Comparison of ENCODE assay signal across 18 mouse cellular contexts in the genomic region with DNA sequence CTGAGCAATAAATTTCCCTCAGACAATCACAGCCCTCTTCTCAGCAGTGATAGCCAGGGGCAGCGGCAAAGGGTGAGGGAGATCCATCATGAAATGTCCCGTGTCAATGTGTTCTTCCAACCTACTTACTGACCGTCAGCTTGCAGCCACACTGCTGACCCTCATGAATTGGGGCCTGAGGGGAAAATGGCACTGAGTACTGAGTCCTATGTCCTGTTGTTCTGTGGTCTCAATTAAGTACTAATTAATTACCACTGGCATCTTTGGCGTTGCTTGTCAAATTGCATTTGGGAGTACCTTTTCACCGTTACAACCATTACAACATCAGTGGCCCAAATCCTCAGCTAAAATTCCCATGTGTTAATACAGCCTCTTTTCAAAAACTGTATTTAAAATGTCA.
DNase-seq lines count a peak whose midpoint lies in the region; ATAC-seq lines count a peak whose summit lies in the region.
"Had no signal": no experiment of that assay in that cellular context is flagged by ENCODE, and none has a peak within 500 bp of the region (broad histone marks: within the 10 kb centered on the region; RNA-seq: fewer than 3 reads in every experiment).

No protein-coding gene starts in this region.

- no peak for ATAC-seq in granulocyte monocyte progenitor cell, adult 5-6 weeks (replicated peaks; ENCODE audit: poor library complexity, severe bottlenecking)
- ATAC-seq: activated CD4-positive, CD25-positive, alpha-beta regulatory T cell, adult 4 months; forebrain, embryonic 14.5 days; forebrain, embryonic 16.5 days; Patski had no signal

- DNase-seq in heart, adult 11 months = peak; percentile 33
- no peak for DNase-seq in heart, adult 8-10 months (ENCODE audit: low spot score)
- peak; percentile 17 for DNase-seq in embryo, embryonic 10.5 days (ENCODE audit: low spot score)
- peak; percentile 65 for DNase-seq in retina, embryonic 14.5 days (ENCODE audit: low spot score)
- no peak for DNase-seq in urinary bladder, postnatal 14 days (ENCODE audit: low spot score)
- no peak for DNase-seq in left cerebral cortex, adult 11 months (ENCODE audit: low spot score)
- DNase-seq: adrenal gland, adult 8-10 months; adrenal gland, postnatal 14 days; adrenal gland, postnatal 36 days; cerebellum, adult 11-12 months; cerebellum, adult 2 months; cerebellum, adult 9-10 months; cerebellum, postnatal 36 days had no signal

Comparison
In these comparisons a context has a peak if more than half of its experiments do, and no peak if none do; other contexts are left out.
1. DNase-seq: peak in heart, adult 11 months (single experiment), embryo, embryonic 10.5 days (single experiment) and retina, embryonic 14.5 days (single experiment); none in heart, adult 8-10 months (single experiment), urinary bladder, postnatal 14 days (single experiment) and left cerebral cortex, adult 11 months (single experiment).